Mouse (Mus musculus) kidney, postnatal 0 days (tissue): ENCODE results near the gene Tyrobp. TPM values are rescaled to one million over a fixed set of nuclear protein-coding genes. Genes with fewer than 3 reads are reported as not detected.

Source experiments
- ATAC-seq: fragments of 200-750 bp; cut with Nextera tagmentation; replicated peaks from 2 replicates; pipeline ENCODE4 v1.8.0; 2017; ENCODE audit warnings: low read depth, moderate number of reproducible peaks, moderate TSS enrichment, moderate library complexity; ENCODE audit not compliant: low FRiP score
- DNase-seq: peaks from one replicate; pipeline ENCODE4 v3.0.0-alpha.2; 2016; ENCODE audit warnings: low spot score
- H3K27ac ChIP-seq: fragments of 300-500 bp; sonication (generic); 2 replicates; pipeline ENCODE4 v1.5.1; 2014; ENCODE audit warnings: mild to moderate bottlenecking
- H3K27me3 ChIP-seq: fragments of 300-500 bp; sonication (generic); 2 replicates; pipeline ENCODE4 v1.6.1; 2014; ENCODE audit warnings: low read length, mixed read lengths; ENCODE audit not compliant: insufficient read depth
- H3K36me3 ChIP-seq: fragments of 300-500 bp; sonication (generic); 2 replicates; pipeline ENCODE4 v1.6.1; 2014; ENCODE audit warnings: low read length, mixed read lengths; ENCODE audit not compliant: insufficient read depth
- H3K4me1 ChIP-seq: fragments of 300-500 bp; sonication (generic); replicated peaks from 2 replicates; pipeline ENCODE4 v1.6.1; 2014; ENCODE audit warnings: antibody characterized with exemption, low read length, mixed read lengths; ENCODE audit not compliant: insufficient read depth
- H3K4me2 ChIP-seq: fragments of 300-500 bp; sonication (generic); 2 replicates; pipeline ENCODE4 v1.6.1; 2014; ENCODE audit warnings: mild to moderate bottlenecking, low read length, moderate library complexity, mixed read lengths
- H3K4me3 ChIP-seq: fragments of 300-500 bp; sonication (generic); replicated peaks from 2 replicates; pipeline ENCODE4 v1.5.1; 2014; ENCODE audit warnings: low read depth, low read length
- H3K9ac ChIP-seq: fragments of 300-500 bp; sonication (generic); 2 replicates; pipeline ENCODE4 v1.6.1; 2014; ENCODE audit warnings: low read depth, low read length
- H3K9me3 ChIP-seq: fragments of 300-500 bp; sonication (generic); replicated peaks from 2 replicates; pipeline ENCODE4 v1.6.1; 2016; ENCODE audit warnings: low read length, inconsistent platforms, mixed read lengths
- CTCF ChIP-seq: IDR thresholded peaks from 2 replicates; pipeline ENCODE4 v1.5.1; 2016; ENCODE audit warnings: antibody characterized with exemption, low read depth, mild to moderate bottlenecking, moderate library complexity
- WGBS: fragments of 180-500 bp; shearing (Covaris S2); extraction: QIAGEN DNeasy Blood & Tissue Kit; methylation state at CpG from one replicate; pipeline ENCODE4 v1.1.7; 2014; 5-methylcytosine and 5-hydroxymethylcytosine counted together
- polyA plus RNA-seq: library from polyadenylated mRNA; unstranded; fragments of >200 nt; fragmentation: Nextera tagmentation; extraction: Ambion mirVana; gene quantifications from 2 replicates; pipeline ENCODE4 v1.2.1, GENCODE M21; 2015

Gene Tyrobp
- polyA plus RNA-seq, 1 experiment from 2014 or later: 47.3 TPM

GRCm38 (mm10) chr7:30444154-30444970, 30.8 kb downstream of the Tyrobp start:
- ATAC-seq (no peak), DNase-seq (peak; percentile 43)
- H3K4me1 ChIP-seq: peaks cover 10% of the 10 kb centered on the region
- under 1% methylated on average over 37 of the region's 38 CpGs for WGBS
- H3K36me3 ChIP-seq: no peaks in the 10 kb centered on the region
- peak overlapping the region; percentile 53 for H3K4me3 ChIP-seq
- peak overlapping the region; percentile 59; the same call in 1 of the 2 replicates for H3K9ac ChIP-seq
- no peaks in the 10 kb centered on the region for H3K9me3 ChIP-seq
- H3K4me2 ChIP-seq: peak overlapping the region; percentile 93
- no peak overlapping the region for H3K27ac ChIP-seq
- TF ChIP-seq CTCF: no peak
- no peaks in the 10 kb centered on the region for H3K27me3 ChIP-seq

- DNase-seq (peak; percentile 44), ATAC-seq (peak; percentile 62)
- no peak for TF ChIP-seq CTCF
- Histone ChIP-seq H3K27me3 (no peaks in the 10 kb centered on the region), H3K4me3 (peak within 1 kb of the TSS; percentile 53), H3K9ac (peak within 1 kb of the TSS; percentile 59), H3K4me2 (peak within 1 kb of the TSS; percentile 93), H3K36me3 (no peaks in the 10 kb centered on the region), H3K27ac (no peak within 1 kb of the TSS), H3K9me3 (no peaks in the 10 kb centered on the region), H3K4me1 (peaks cover 10% of the 10 kb centered on the region)
- WGBS: under 1% methylated on average over 57 of the region's 72 CpGs
Measured at GRCm38 (mm10) chr7:30444971-30445751, 31.6 kb downstream of the Tyrobp start, which contains the start of gene Aplp1. Aplp1 (minus strand) TSS chr7:30445535.

GRCm38 (mm10) chr7:30450241-30450640, 36.7 kb downstream of the Tyrobp start:
- no peaks in the 10 kb centered on the region for H3K36me3 ChIP-seq
- no peak overlapping the region for H3K4me3 ChIP-seq
- peaks cover 20% of the 10 kb centered on the region for H3K27me3 ChIP-seq
- ATAC-seq: no peak
- 77% methylated on average over 7 of the region's 7 CpGs for WGBS
- H3K9ac ChIP-seq: no peak overlapping the region
- H3K9me3 ChIP-seq: no peaks in the 10 kb centered on the region
- peaks cover 5% of the 10 kb centered on the region; the same call in 1 of the 2 replicates for H3K4me1 ChIP-seq
- H3K4me2 ChIP-seq: no peak overlapping the region
- no peak overlapping the region for H3K27ac ChIP-seq
- TF ChIP-seq CTCF: no peak
- DNase-seq: no peak

GRCm38 (mm10) chr7:30453327-30453726, 39.8 kb downstream of the Tyrobp start:
- Histone ChIP-seq H3K36me3 (no peaks in the 10 kb centered on the region), H3K9me3 (no peaks in the 10 kb centered on the region), H3K4me3 (no peak overlapping the region), H3K9ac (no peak overlapping the region), H3K4me1 (peaks cover 8% of the 10 kb centered on the region), H3K27me3 (peaks cover 50% of the 10 kb centered on the region), H3K27ac (no peak overlapping the region), H3K4me2 (peak overlapping the region; percentile 40; the same call in 1 of the 2 replicates)
- no peak for TF ChIP-seq CTCF
- DNase-seq (no peak), ATAC-seq (no peak)
- 11% methylated on average over 25 of the region's 25 CpGs for WGBS

- no peaks in the 10 kb centered on the region for H3K36me3 ChIP-seq
- H3K4me2 ChIP-seq: peak overlapping the region; percentile 40
- H3K9me3 ChIP-seq: no peaks in the 10 kb centered on the region
- peaks cover 8% of the 10 kb centered on the region for H3K4me1 ChIP-seq
- 2% methylated on average over 25 of the region's 25 CpGs for WGBS
- no peak for TF ChIP-seq CTCF
- ATAC-seq (peak; percentile 68; the same call in 1 of the 2 replicates), DNase-seq (no peak)
- H3K4me3 ChIP-seq: 0 out of 2 replicates have a peak overlapping the region, but pooled peaks have one; percentile 5
- H3K27ac ChIP-seq: no peak overlapping the region
- peaks cover 50% of the 10 kb centered on the region for H3K27me3 ChIP-seq
- no peak overlapping the region for H3K9ac ChIP-seq
Measured at GRCm38 (mm10) chr7:30453766-30454165, 40.2 kb downstream of the Tyrobp start.

- Histone ChIP-seq H3K4me1 (peaks cover 8% of the 10 kb centered on the region), H3K36me3 (no peaks in the 10 kb centered on the region), H3K27ac (no peak overlapping the region), H3K4me3 (no peak overlapping the region), H3K27me3 (peaks cover 50% of the 10 kb centered on the region), H3K9me3 (no peaks in the 10 kb centered on the region), H3K4me2 (peak overlapping the region; percentile 40; the same call in 1 of the 2 replicates), H3K9ac (no peak overlapping the region)
- ATAC-seq (0 out of 2 replicates have a peak, but pooled peaks have one; percentile 18), DNase-seq (no peak)
- no peak for TF ChIP-seq CTCF
- WGBS: 9% methylated on average over 6 of the region's 6 CpGs
Measured at GRCm38 (mm10) chr7:30454259-30454658, 40.7 kb downstream of the Tyrobp start.
